Mouse (Mus musculus): Measurements from ENCODE around the gene Mst1.

The Mst1 gene

DNA sequence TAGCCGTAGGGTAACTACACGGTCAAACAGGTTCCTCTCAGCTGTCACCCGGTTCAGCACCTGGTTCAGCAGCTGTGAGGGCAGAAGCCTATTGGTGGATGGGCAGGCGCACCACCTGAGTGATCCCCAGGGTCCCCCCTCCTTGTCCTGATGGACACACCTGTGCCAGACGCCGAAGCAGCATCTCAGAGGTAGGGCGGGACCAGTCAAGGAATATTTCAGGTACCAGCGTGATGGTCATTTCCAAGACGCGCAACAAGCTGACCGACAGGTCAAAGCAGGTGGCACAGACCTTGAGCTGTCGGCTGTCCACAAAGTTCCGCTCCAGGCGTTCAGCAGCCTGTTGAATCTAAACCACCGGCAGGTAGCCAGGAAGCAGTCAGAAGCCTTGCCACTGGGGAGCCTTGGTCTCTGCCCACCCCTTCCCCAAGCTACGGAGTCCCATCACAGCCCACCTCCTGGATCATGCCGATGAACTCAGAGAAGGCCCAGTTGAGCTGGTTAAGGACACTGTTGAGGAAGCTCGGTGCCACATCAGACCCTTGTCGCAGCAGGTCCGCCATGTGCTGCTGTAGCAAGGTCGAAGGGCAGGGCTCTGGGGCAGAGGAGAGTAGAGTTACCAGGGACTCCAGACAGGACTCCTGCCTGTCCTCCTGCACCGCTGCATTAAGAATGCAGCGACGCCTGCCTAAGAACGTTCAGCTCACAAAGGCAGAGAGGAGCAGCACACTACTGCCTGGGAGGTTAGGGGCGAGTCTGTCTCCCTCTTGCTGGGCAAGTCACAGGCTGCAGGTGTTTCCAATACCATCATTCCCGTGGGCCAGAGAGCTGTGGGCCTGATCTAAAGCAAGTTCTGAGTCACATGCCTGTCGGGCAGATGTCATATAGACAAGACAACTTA is 23.6 kb upstream of the Mst1 start:
- no peak for DNase-seq (ENCODE audit: low read depth)

DNA sequence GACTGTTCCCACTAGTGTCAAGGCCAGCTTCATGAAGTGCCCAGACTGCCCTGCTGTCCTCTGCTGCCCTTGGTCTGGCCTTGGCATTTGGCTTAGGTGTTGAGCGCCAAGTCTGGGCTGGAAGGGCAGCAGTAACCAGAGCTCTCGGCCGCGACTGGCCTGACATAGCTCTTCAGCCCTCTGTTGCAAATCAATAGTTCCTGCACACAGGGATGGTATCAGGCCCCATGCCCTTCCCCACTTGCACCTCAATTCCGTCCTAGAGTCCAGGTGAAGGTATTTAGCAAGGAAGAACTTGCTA is 23.0 kb upstream of the Mst1 start:
- no peak for DNase-seq (ENCODE audit: low read depth)

DNA sequence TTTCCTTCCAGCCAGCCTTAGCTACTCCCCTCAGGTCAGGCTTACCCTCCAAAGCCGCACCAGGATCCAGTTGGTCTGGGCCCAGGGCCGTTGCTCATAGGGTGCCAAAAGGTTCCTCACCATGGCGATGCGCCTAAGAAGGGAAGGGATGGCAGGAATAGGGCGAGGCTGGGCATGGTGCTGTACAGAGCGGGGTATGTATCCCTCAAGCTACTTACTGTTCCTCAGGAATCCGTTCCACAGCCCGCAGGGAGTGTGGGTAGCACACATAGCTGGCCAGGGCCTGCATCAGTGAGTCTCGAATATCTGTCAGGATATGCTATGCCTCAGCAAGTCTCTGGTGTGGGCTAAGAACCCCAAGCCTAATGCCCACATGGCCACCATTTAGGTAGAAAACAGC is 21.9 kb upstream of the Mst1 start:
- no peak for DNase-seq (ENCODE audit: low read depth)

DNA sequence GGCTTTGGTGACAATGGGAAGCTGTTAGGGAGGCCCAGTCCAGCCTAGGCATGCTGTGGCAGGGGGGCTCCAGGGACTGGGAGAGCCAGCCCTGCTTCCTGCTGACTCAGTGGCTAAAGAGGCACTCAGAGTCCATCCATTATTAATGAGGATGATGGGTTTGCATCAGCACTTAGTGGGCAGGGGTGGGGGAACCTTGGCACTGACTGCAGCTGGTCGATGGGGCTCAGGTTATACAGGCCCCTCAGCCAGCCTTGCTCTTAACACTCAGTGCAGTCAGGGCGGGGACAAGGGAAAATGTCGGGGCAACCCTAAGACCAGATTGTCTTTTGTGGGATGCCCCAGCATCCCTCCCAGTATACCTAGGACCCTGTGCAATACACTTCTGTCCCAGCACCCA is 18.1 kb upstream of the Mst1 start:
- no peak for DNase-seq (ENCODE audit: low read depth)

DNA sequence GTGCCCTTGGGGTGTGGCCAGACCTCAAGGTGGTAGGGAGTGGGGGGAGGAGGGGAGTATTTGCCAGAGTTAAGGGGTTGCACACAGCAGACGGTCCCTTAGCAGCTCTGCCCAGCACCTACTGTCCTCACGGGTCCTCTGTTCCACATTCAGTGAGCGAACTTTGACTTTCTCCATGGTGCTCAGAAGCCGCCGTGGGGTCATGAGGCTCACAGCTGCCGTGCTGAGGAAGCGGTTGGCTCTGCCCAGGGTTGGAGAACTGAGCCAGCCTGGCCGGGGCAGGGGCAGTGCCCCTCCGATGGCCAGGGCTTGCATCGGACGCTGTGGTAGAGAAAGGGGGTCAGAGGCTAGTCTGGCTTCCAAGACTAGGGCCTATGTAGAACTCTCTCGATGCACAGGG is 16.9 kb upstream of the Mst1 start:
- no peak for DNase-seq (ENCODE audit: low read depth)

DNA sequence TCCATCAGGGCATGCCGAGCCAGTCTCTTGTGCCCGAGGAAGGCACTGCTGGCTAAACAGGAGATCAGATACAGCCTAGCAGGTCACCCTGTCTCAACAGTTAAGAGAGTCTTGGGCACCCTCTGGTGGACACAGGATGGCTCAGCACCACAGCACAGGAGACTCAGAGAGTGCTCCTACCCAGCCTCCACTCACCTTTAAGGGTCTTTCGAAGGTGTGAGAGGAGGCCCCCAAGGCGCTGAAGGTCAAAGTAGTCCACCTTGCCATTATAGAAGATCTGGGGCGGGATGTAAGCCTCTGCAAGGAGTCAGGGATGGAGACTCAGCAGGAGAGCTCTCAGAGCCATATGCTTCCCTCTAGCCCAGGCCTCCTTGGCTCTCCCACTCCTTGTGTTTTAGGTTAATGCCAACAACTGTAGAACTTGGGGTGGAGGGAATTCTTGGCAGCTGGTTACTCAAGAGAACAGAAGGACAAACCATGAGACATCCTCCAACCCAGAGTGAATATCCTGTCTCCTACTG is 14.7 kb upstream of the Mst1 start:
- DNase-seq (ENCODE audit: low read depth): peak; percentile 55

DNA sequence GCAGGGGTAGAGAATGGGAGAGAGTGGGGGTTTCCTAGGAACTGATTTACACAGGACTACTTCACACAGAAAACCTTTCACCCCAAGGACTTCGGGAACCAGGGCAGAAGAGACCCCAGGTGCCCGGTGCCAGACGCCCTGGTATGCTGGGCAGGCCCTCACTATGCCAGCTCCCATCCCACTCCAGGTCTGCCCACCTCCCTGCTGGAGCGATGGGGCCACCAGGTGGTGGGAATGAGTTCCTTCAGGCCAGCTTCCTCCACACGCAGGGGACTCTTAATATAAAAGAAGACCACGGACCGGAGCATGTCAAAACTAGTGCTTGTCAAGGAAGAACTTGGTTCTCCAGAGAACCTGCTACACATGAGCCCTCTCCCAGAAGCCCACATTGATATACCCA is 13.0 kb upstream of the Mst1 start:
- DNase-seq (ENCODE audit: low read depth): no peak

DNA sequence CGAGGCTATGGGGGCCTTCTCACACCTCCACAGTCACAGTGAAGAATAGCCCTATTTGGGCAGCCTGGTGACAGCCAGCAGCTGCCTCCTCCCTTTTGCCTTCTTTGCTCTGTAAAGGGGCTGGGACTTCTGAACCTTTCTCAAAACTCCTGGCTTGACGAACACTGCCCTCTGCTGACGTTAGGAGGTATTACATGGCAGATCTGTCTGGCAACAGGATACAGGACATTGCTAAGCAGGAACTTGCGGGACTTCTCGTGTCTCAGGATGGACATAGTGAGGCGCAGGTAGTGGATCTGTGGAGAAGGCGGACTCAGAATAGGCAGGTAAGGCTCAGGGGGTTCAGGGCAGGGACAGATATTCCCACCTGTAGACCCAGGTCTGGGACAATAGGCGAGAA is 12.3 kb upstream of the Mst1 start:
- DNase-seq (ENCODE audit: low read depth): peak; percentile 90

DNA sequence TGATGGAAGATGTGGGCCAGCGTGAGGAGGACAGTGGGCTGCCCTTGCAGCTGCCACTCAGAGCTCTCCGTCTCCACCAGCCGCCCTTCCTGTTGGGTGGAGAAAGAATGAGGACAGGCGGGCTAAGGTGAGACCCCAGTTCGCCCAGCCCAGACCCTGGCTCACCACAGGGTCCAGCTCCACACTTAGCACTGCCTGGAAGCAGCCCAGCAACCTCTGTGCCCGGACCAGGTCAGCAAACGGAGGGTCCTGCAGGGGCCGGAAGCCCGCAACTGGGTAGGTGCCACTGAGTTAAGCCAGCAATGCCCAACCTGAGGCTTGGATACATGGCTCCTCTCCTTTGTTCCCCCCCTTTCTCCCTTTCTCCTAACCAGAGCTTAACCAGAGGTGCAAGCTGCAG is 11.2 kb upstream of the Mst1 start:
- DNase-seq (ENCODE audit: low read depth): no peak

DNA sequence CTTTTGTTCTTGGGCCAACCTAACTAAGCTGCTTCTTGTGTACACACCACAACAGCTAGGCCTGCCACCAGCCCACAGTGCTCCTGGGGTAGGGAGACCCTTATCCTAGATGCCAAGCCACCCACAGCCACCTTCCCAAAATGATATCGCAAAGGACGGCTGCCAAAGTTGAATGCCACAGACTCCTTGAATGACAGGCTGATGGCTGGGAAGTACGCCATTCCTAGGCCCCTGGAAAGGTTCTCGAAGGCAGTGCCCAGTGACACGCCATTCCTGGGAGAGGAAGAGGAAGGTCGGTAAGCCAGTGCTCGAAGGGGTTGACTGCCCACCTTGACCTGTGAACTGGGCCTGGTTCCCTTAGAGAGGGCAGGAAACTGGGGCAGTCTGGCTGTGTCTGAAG is 10.7 kb upstream of the Mst1 start:
- DNase-seq (ENCODE audit: low read depth): no peak

DNA sequence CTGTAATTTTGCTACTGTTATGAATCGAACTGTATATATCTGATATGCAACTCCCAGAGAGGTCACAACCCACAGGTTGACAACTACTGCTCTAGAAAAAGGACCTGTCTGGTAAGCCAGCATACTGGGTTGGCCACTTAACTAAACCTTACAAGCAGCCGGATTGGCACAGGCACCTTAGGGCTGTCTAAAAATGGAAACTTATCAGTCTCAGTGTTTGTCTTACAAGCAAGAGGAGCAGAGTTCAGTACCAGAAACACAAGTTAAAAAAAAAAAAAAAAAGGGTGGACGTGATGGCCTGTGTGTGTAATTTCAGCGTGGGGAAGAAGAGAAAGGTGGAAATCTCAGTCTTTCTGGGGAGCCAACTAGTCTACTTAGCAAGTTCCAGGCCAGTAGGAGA is 8.4 kb upstream of the Mst1 start:
- no peak for DNase-seq (ENCODE audit: low read depth)

DNA sequence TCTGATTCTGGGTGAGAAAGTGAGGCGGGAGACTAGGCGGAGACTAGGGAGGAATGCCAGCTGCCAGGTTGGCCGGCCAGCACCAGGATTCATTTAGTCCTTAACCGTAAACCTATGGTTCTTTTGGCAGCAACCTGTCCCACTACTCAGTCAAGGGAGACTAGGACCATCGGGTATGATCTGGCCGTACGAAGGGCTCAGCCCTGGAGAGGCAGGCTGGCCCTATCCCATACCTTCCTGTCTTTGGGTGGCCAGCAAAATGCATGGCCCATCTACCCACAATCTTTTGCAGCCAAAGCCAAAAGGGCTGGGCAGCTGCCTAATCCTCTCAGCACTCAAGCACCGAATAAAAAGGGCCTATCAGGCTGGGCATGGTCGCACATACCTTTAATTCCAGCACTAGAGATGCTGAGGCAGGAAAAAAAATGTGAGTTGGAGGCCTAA is 7.7 kb upstream of the Mst1 start:
- no peak for DNase-seq (ENCODE audit: low read depth)

DNA sequence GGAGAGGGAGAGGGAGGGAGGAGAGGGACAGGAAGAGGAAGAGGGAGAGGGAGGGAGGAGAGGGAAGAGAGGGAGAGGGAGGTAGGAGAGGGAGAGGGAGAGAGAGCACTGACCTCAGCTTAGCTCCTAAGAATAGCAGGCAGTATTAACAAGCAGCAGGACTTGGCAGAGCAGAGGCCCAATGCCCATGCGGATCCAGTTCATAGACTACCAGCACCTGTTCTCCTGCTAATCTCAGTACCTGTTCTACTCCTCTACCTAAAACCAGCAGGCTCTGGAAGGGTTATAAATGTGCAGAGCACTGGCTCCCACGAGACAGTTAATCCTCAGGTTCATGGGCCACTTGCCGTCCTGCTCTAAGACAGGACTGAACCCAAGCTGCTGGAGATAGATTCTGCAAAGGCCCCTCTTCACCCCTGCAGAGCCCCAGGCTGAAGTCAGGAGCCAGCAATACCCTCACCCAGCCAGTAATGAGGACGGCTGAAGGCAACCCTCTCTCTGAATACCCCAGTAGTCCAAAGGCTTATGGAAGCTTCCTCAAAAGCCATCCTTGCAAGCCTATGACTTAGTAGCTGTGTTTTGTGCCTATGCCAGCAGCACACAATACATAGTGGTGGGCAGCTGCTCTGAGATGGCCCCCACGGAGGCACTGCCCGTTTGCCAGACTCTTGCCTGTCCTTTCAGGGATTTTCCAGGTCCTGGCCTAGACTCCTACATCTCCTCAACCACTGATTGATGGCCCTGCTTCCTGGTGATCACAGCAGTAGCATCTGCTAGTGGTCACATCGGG is 6.9 kb upstream of the Mst1 start:
- DNase-seq (ENCODE audit: low read depth): no peak

DNA sequence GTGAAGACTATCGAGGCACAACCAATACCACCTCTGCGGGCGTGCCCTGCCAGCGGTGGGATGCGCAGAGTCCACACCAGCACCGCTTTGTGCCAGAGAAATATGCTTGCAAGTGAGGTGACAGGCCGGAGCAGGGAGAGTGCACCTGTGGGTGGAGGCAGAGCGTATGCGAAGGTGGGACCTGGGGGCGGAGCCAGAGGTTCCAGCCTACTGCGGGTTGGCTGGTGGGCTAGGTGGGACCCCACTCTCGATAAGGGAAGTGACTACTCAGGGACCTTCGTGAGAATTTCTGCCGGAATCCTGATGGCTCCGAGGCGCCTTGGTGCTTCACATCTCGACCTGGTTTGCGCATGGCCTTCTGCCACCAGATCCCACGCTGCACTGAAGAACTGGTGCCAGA is 2.3 kb downstream of the Mst1 start:
- peak; percentile 26 for DNase-seq (ENCODE audit: low read depth)

DNA sequence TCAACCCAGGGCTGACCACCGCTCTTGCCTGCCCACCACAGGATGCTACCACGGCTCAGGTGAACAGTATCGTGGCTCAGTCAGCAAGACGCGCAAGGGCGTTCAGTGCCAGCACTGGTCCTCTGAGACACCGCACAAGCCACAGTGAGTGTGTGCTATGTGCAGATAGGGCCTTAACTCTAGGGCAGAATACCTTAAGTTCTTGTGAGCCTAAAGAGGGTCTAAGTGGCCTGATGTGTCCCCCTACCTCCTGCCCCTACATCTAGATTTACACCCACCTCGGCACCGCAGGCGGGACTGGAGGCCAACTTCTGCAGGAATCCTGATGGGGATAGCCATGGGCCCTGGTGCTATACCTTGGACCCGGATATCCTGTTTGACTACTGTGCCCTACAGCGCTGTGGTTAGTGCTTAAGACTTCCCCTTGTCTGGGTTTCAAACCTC is 2.8 kb downstream of the Mst1 start, which contains the start of gene Rnf123:
Gene Rnf123, minus strand, starts transcription at position 359 of the 444 bp plus-strand sequence.
- peak; percentile 73 for DNase-seq (ENCODE audit: low read depth)

DNA sequence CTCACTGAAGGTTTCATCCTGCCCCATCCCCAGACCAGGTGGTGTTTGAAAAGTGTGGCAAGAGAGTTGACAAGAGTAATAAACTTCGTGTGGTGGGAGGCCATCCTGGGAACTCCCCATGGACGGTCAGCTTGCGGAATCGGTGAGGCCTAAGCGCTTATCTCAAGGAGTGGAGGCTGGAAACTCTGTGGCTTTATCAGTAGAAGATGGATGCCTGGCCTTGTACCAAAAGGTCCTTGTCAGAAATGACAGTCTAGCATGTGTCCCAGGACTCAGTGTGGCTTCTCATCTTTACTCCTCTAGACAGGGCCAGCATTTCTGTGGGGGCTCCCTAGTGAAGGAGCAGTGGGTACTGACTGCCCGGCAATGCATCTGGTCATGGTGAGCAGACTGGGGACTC is 3.3 kb downstream of the Mst1 start:
- no peak for DNase-seq (ENCODE audit: low read depth)

DNA sequence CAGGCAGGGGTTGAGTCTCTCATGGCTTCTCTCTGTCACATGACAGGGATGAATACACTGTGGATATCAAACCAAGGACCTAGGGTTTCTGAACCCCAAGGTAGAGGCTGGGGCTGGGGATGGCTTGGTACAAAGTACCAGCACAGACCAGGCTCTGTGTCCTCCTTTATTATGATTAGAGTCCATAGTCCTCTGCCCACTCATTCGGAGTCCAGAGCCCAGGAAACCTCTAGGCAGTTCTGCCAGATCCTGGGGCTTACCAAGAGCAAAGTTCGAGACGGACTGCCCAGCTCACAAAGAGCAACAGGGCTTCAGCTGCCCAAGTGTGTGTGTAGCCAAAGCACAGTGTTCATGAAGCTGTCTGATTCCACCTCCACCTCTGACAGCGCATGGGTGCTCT is 5.0 kb downstream of the Mst1 start:
- no peak for DNase-seq (ENCODE audit: low read depth)

DNA sequence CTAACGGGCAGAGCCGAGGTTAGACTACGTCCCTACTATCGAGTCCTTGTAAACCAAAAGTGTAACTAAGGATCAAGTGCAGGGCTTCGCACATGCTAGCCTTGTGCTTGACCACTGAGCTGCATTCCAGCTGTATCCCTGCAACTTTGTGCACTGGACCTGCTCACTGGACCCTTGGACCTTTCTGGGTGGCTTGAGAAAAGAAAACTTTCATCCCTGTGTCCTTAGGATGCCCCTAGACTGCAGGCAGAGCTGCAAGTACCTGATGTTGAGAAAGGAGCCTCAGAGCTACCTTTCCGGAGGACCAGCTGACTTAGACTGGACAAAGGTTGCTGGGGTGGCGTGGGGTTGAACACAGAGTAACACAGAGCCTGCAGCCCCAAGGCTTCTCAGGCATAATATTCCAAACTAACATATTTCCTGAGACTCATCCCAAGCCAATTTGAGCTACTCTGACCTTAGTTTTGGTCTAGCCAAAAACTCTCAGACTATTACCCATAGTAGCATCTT is 10.4 kb downstream of the Mst1 start:
- DNase-seq (ENCODE audit: low read depth): no peak

DNA sequence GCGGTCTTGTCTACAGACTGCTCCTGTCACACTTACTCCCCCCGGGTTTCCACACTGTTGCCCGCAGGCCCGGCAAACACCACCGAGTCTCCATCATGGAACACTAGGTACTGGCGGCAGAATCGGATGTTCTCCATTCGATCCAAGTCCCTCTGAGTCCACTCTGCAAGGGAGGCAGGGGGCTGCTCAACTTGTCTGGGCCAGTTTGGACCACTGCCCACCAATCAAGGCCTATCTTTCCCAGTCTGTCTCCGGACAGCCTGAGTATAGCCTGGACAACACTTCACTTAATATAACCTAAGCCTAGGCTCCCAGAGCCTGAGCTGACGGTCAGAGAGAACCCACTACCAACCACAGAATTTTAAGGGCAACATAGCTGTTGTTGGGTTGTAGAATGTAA is 13.3 kb downstream of the Mst1 start:
- no peak for DNase-seq (ENCODE audit: low read depth)

DNA sequence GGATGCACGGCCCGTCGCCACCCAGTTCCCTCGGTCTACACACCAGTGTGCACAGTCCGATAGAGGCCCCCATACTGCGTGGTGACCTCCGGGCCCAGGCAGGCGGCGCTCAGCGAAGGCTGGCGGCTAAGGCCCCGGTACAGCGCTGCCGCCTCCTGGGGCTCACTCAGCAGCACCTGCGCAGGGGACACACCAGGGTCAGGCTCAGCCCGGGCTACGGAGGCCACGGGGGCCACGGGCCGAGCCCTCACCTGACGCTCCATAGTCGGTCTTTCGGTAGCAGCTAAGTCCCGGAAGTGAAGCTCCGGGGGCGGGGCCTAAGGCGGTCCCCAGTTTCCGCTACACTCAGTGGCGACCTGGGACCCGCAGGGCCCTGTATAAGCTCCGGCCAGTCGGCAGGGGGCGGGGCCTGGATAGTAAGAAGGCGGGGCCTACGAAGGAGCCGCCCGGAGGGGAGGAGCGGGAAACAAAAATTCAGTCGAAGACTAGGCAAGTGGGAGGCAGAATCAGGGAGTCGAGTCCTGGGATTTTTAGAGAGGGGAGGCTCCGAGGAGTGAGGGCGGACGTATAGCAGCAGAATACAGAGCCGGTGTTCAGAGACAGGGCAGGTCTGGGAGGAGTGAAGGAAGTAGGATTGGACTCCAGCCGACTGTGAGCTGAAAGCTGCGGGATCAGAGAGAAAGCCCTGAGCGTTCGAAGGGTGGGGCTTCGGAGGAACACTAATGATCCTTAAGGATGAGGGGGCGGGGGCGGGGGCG is 14.1 kb downstream of the Mst1 start, which contains the start of gene Apeh:
Gene Apeh, minus strand, starts transcription at position 423 of the 758 bp plus-strand sequence.
- peak; percentile 95 for DNase-seq (ENCODE audit: low read depth)

DNA sequence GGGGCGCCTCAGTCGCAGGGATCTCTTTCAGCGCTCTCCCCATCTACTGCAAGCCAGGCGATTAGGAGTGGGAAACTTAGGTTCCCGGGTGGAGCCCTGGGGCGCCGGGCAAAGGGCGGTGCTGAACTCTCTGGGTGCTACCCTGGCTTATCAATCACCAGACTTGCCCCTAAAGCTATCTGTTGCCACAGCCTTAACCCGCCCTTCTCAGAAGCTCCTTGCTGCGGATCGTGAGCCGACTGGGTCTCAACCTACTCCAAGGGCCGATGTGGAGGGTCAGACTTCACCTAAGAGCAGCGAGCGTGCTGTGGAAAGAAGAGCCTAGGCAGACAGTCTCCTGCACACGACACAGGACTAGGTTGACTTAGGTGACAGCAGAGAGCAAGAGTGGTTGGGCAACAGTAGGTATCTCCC is 14.8 kb downstream of the Mst1 start:
- DNase-seq (ENCODE audit: low read depth): peak; percentile 54

DNA sequence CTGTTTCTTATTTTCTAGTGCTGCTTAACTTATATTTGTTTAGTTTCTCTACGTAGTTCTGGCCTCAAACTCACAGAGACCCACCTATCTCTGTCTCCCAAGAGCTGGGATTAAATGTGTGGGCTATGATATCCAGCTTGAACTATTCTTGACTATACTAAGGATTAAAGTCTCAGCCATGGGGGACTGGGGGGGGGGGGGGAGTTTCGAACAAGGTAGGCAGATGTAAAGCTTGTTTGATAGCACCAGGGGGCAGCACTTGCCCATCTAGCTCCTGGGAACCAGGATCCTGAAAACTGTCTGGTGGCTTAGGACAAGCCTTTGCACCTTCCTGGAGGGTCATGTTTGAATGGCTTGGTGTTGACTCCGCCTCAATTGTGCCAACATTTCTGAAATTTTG is 15.3 kb downstream of the Mst1 start:
- DNase-seq (ENCODE audit: low read depth): peak; percentile 86
